Mouse (Mus musculus): ENCODE measurements around the gene Alg14.

DNA sequence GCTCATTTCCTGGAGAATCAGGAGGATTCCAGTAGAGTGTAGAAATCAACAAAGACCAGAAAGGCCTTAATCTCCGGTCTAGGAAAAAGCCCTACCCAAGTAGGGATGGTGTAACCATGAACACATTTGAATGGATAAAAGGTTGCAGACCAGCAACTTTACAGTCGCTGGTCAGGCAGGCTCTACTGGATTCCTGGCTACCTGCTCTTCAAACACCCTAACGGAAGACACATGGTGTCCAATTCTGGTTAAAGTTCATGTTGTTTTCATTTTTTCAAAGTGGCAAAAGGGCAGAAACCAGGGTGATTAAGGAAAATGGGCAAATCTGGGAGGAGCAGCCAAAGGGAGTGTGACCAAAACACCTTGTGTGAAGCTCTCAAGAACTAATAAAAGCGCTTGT is 14.6 kb upstream of the Alg14 start:
- TF ChIP-seq ZKSCAN1 (IDR thresholded peaks at IDR 0.05; ENCODE audit: borderline replicate concordance, low read depth, low read length), result no peak
- no peak for TF ChIP-seq CTCF (conservative IDR thresholded peaks at IDR 0.05 in 1 of 2, IDR thresholded peaks at IDR 0.05 in 1 of 2; ENCODE audit: low read depth in 2 of 2, low read length in 2 of 2)
- no peak for TF ChIP-seq JUND (conservative IDR thresholded peaks at IDR 0.05; ENCODE audit: low read depth, low read length)
